Comparison of ENCODE assay signal across 8 mouse cellular contexts in genomic region chrX:20950191-20950880, GRCm38 (mm10). TPM values are rescaled to one million over a fixed set of nuclear protein-coding genes. Genes with fewer than 3 reads are reported as not detected.
DNase-seq lines count a peak whose midpoint lies in the region; ATAC-seq and TF ChIP-seq lines count a peak whose summit lies in the region.

Elk1 (minus strand) TSS chrX:20950608.

- no peak within 1 kb of the TSS; the same call in 1 of the 2 replicates for H3K27ac ChIP-seq in embryonic facial prominence, embryonic 14.5 days (replicated peaks; ENCODE audit: low read depth, low read length)
- H3K27ac ChIP-seq in limb, embryonic 14.5 days (replicated peaks; ENCODE audit: low read depth, low read length) = no peak within 1 kb of the TSS
- peak within 1 kb of the TSS; percentile 78 for H3K27ac ChIP-seq in midbrain, postnatal 0 days (ENCODE audit: low read depth, low read length)

- TF ChIP-seq CTCF in midbrain, postnatal 0 days (IDR thresholded peaks at IDR 0.05) = no peak

- TF ChIP-seq POLR2A in limb, embryonic 14.5 days (IDR thresholded peaks at IDR 0.05; ENCODE audit: borderline replicate concordance, extremely low read depth, insufficient read depth, insufficient read length) = no peak

- 18% methylated on average over 18 of the region's 30 CpGs for WGBS in embryonic facial prominence, embryonic 14.5 days
- 26% methylated on average over 21 of the region's 30 CpGs for WGBS in limb, embryonic 14.5 days
- 17% methylated on average over 26 of the region's 30 CpGs for WGBS in midbrain, postnatal 0 days

- no peaks in the 10 kb centered on the region for H3K9me3 ChIP-seq in embryonic facial prominence, embryonic 14.5 days (ENCODE audit: control insufficient read depth, low read length)
- H3K9me3 ChIP-seq in limb, embryonic 14.5 days (ENCODE audit: control insufficient read depth, low read length) = no peaks in the 10 kb centered on the region
- no peaks in the 10 kb centered on the region for H3K9me3 ChIP-seq in midbrain, postnatal 0 days (ENCODE audit: low read length)

- H3K4me1 ChIP-seq in embryonic facial prominence, embryonic 14.5 days (ENCODE audit: control insufficient read depth, insufficient read depth, low read length) = no peaks in the 10 kb centered on the region
- H3K4me1 ChIP-seq in limb, embryonic 14.5 days (ENCODE audit: control insufficient read depth, insufficient read depth, low read length) = no peaks in the 10 kb centered on the region
- no peaks in the 10 kb centered on the region for H3K4me1 ChIP-seq in midbrain, postnatal 0 days (ENCODE audit: insufficient read depth, low read length)

- peak within 1 kb of the TSS; percentile 55 for H3K4me2 ChIP-seq in embryonic facial prominence, embryonic 14.5 days (ENCODE audit: low read depth, low read length)
- H3K4me2 ChIP-seq in limb, embryonic 14.5 days (replicated peaks; ENCODE audit: low read depth, low read length, severe bottlenecking) = peak within 1 kb of the TSS; percentile 49
- H3K4me2 ChIP-seq in midbrain, postnatal 0 days (ENCODE audit: low read depth, low read length, poor library complexity, severe bottlenecking) = peak within 1 kb of the TSS; percentile 51

- no peaks in the 10 kb centered on the region for H3K36me3 ChIP-seq in embryonic facial prominence, embryonic 14.5 days (ENCODE audit: control insufficient read depth, insufficient read depth, low read length)
- H3K36me3 ChIP-seq in limb, embryonic 14.5 days (ENCODE audit: control insufficient read depth, insufficient read depth, low read length) = no peaks in the 10 kb centered on the region
- no peaks in the 10 kb centered on the region; the same call in 1 of the 2 replicates for H3K36me3 ChIP-seq in midbrain, postnatal 0 days (ENCODE audit: insufficient read depth, low read length)

- ATAC-seq in embryonic facial prominence, embryonic 14.5 days (ENCODE audit: low read depth) = peak; percentile 98
- ATAC-seq in limb, embryonic 14.5 days (ENCODE audit: low FRiP score, low read depth) = peak; percentile 97
- ATAC-seq in midbrain, postnatal 0 days (ENCODE audit: low FRiP score) = peak; percentile 98

- H3K4me3 ChIP-seq in embryonic facial prominence, embryonic 14.5 days (ENCODE audit: low read depth, low read length) = peak within 1 kb of the TSS; percentile 61
- H3K4me3 ChIP-seq in limb, embryonic 14.5 days (replicated peaks; ENCODE audit: low read length) = peak within 1 kb of the TSS; percentile 60
- peak within 1 kb of the TSS; percentile 54 for H3K4me3 ChIP-seq in midbrain, postnatal 0 days (ENCODE audit: low read depth, low read length)

- DNase-seq in 3T3-L1 (ENCODE audit: low read depth, low spot score) = peak; percentile 97
- peak; percentile 31 to 62 for DNase-seq in adrenal gland, postnatal 4 days (ENCODE audit: low spot score in 2 of 2)
- peak; percentile 96 for DNase-seq in embryonic facial prominence, embryonic 14.5 days (ENCODE audit: low spot score)
- peak; percentile 85 for DNase-seq in heart, adult 8-10 months (ENCODE audit: low spot score)
- DNase-seq in kidney, adult 9 months = peak; percentile 85
- DNase-seq in limb, embryonic 14.5 days (ENCODE audit: low spot score) = peak; percentile 87
- DNase-seq in midbrain, postnatal 0 days (ENCODE audit: low spot score) = peak; percentile 96
- DNase-seq in spleen, postnatal 14 days (ENCODE audit: low spot score in 2 of 2) = peak; percentile 54 to 70

- no peaks in the 10 kb centered on the region for H3K27me3 ChIP-seq in embryonic facial prominence, embryonic 14.5 days (replicated peaks; ENCODE audit: control insufficient read depth, insufficient read depth, low read length)
- H3K27me3 ChIP-seq in limb, embryonic 14.5 days (ENCODE audit: control insufficient read depth, insufficient read depth, low read length) = no peaks in the 10 kb centered on the region
- no peaks in the 10 kb centered on the region for H3K27me3 ChIP-seq in midbrain, postnatal 0 days (ENCODE audit: insufficient read depth, low read length)

- H3K9ac ChIP-seq in embryonic facial prominence, embryonic 14.5 days (ENCODE audit: low read depth, low read length) = peak within 1 kb of the TSS; percentile 67
- H3K9ac ChIP-seq in limb, embryonic 14.5 days (ENCODE audit: low read depth, low read length, severe bottlenecking) = peak within 1 kb of the TSS; percentile 63
- H3K9ac ChIP-seq in midbrain, postnatal 0 days (replicated peaks; ENCODE audit: low read length, poor library complexity, severe bottlenecking) = peak within 1 kb of the TSS; percentile 61

RNA-seq across cellular contexts. Expression of gene Elk1, which starts in this region (rescaled TPM):
- 10 to 100 TPM; 18.1 to 22.9 TPM for total RNA-seq in adrenal gland, postnatal 4 days (2021)
- polyA plus RNA-seq in embryonic facial prominence, embryonic 14.5 days (2014; fragmentation: Nextera tagmentation; extraction: Ambion mirVana) = 6.5 and 7.8 TPM in 2 replicates
- total RNA-seq in heart, adult 8-10 months (2022) = 10 to 100 TPM in 1 of 4 experiments, 1 to 10 TPM in 3; 6.6 to 10.3 (median 8.4) TPM
- 23.7 and 31.3 TPM in 2 replicates for polyA plus RNA-seq in limb, embryonic 14.5 days (2012; rRNA removed)
- 8.1 and 8.7 TPM in 2 replicates for polyA plus RNA-seq in limb, embryonic 14.5 days (2014; fragmentation: Nextera tagmentation; extraction: Ambion mirVana)
- 31.7 and 38.4 TPM in 2 replicates for total RNA-seq in midbrain, postnatal 0 days (2014; rRNA removed)
- 15.4 and 16.7 TPM in 2 replicates for polyA plus RNA-seq in midbrain, postnatal 0 days (2015; fragmentation: Nextera tagmentation; extraction: Ambion mirVana)

Comparison
In these comparisons a context has a peak if more than half of its experiments do, and no peak if none do; other contexts are left out.
1. DNase-seq: peak in every context shown above with its lines; median percentile 97 in 3T3-L1; 96 in embryonic facial prominence, embryonic 14.5 days; 96 in midbrain, postnatal 0 days; 87 in limb, embryonic 14.5 days; 85 in heart, adult 8-10 months; 85 in kidney, adult 9 months; 62 in spleen, postnatal 14 days; 46 in adrenal gland, postnatal 4 days.